Mouse (Mus musculus): Measurements from ENCODE around the gene Ctnnbl1.

Ctnnbl1 gene

GRCm38 (mm10) chr2:157935444-157936171, 198.4 kb downstream of the Ctnnbl1 start:
- DNase-seq (ENCODE audit: extremely low spot score, low spot score): no peak

GRCm38 (mm10) chr2:157936676-157937075, 199.5 kb downstream of the Ctnnbl1 start:
- no peak for DNase-seq (ENCODE audit: extremely low spot score, low spot score)

GRCm38 (mm10) chr2:157940586-157941185, 203.5 kb downstream of the Ctnnbl1 start:
- DNase-seq (ENCODE audit: extremely low spot score, low spot score): no peak
